Comparison of ENCODE assay signal across 8 mouse cellular contexts in the genomic region with DNA sequence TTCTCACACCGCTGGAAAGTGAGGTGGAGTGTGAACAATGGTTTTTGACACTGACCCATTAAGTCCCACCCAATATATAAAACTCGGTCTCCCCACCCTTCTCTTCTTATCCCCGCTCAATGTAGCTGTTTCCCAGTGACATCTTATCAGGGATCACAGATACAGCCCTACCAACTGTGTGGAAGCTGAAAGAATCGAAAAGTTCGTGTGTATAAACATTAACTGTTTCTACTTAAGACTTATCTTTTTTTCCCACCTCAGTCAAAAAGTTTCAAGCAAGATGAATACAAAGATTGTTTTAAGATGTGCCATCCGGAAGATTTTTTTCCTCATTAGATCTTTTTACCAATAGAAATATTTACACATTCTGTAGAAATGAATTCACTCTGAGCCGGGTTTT. TPM values are rescaled to one million over a fixed set of nuclear protein-coding genes. Genes with fewer than 3 reads are reported as not detected.
DNase-seq lines count a peak whose midpoint lies in the region; ATAC-seq and TF ChIP-seq lines count a peak whose summit lies in the region.

No protein-coding gene starts in this region.

- peak overlapping the region; percentile 88 for H3K27ac ChIP-seq in heart, adult 2 months
- no peak overlapping the region for H3K27ac ChIP-seq in brown adipose tissue, adult 24 weeks (replicated peaks; ENCODE audit: low read depth, low read length)
- no peak overlapping the region for H3K27ac ChIP-seq in hindbrain, embryonic 14.5 days

- H3K79me2 ChIP-seq in heart, adult 2 months (replicated peaks; ENCODE audit: control insufficient read depth, insufficient read depth, low read length), result peaks cover 3% of the 10 kb centered on the region; the same call in 1 of the 2 replicates

- no peak for TF ChIP-seq POLR2A in heart, adult 2 months (IDR thresholded peaks at IDR 0.05; ENCODE audit: insufficient read depth, low read depth, low read length)

- peak overlapping the region; percentile 90 for H3K4me2 ChIP-seq in hindbrain, embryonic 14.5 days (replicated peaks)

- peaks cover 6% of the 10 kb centered on the region for H3K36me3 ChIP-seq in heart, adult 2 months (ENCODE audit: control insufficient read depth, insufficient read depth, low read length)
- H3K36me3 ChIP-seq in hindbrain, embryonic 14.5 days (replicated peaks; ENCODE audit: control insufficient read depth, insufficient read depth), result no peaks in the 10 kb centered on the region

- peaks cover 7% of the 10 kb centered on the region for H3K4me1 ChIP-seq in heart, adult 2 months (ENCODE audit: control insufficient read depth, insufficient read depth, low read length)
- peaks cover 23% of the 10 kb centered on the region for H3K4me1 ChIP-seq in brown adipose tissue, adult 24 weeks (ENCODE audit: control insufficient read depth, insufficient read depth, insufficient read length, low read length)
- H3K4me1 ChIP-seq in hindbrain, embryonic 14.5 days (replicated peaks; ENCODE audit: control insufficient read depth, insufficient read depth, low read length), result peaks cover 28% of the 10 kb centered on the region

- DNase-seq in heart, adult 2 months, result no peak
- no peak for DNase-seq in heart, postnatal 25 days (ENCODE audit: low spot score)
- no peak for DNase-seq in hindbrain, embryonic 14.5 days (ENCODE audit: low spot score)
- DNase-seq in left cerebral cortex, postnatal 25 days (ENCODE audit: low spot score in 2 of 2), result no peak
- no peak for DNase-seq in frontal cortex, postnatal 25 days (ENCODE audit: low spot score in 2 of 2)
- no peak for DNase-seq in gastrocnemius, adult 8-10 months (ENCODE audit: low spot score in 2 of 2)

- ATAC-seq in hindbrain, embryonic 14.5 days (ENCODE audit: low FRiP score), result no peak
- 0 out of 2 replicates have a peak, but pooled peaks have one; percentile 28 for ATAC-seq in megakaryocyte-erythroid progenitor cell, adult 5-6 weeks (replicated peaks; ENCODE audit: low FRiP score, low TSS enrichment, poor library complexity, severe bottlenecking)

- no peaks in the 10 kb centered on the region for H3K27me3 ChIP-seq in heart, adult 2 months (ENCODE audit: control insufficient read depth, insufficient read depth, low read length)
- no peaks in the 10 kb centered on the region for H3K27me3 ChIP-seq in hindbrain, embryonic 14.5 days (ENCODE audit: control insufficient read depth, insufficient read depth, low read length)

- no peak for TF ChIP-seq CTCF in heart, adult 2 months (IDR thresholded peaks at IDR 0.05)

- H3K9ac ChIP-seq in heart, adult 2 months (ENCODE audit: low read depth, low read length), result no peak overlapping the region
- peak overlapping the region; percentile 92 for H3K9ac ChIP-seq in hindbrain, embryonic 14.5 days

- intact Hi-C loops in heart, adult 2 months (cut with DNase I), result loop anchor here (5.0 kb wide), 3 partner anchors 33 to 58 kb away; no protein-coding TSS in a partner anchor
- intact Hi-C loops in heart, postnatal 25 days (cut with DNase I), result no loop called here
- intact Hi-C loops in left cerebral cortex, postnatal 25 days (cut with DNase I), result no loop called here

- 30% methylated on average over 7 of the region's 7 CpGs for WGBS in heart, adult 2 months
- WGBS in hindbrain, embryonic 14.5 days, result 36% methylated on average over 7 of the region's 7 CpGs

- H3K9me3 ChIP-seq in hindbrain, embryonic 14.5 days (ENCODE audit: control insufficient read depth, low read length), result no peaks in the 10 kb centered on the region

- H3K4me3 ChIP-seq in heart, adult 2 months, result peak overlapping the region; percentile 100
- peak overlapping the region; percentile 90 for H3K4me3 ChIP-seq in brown adipose tissue, adult 24 weeks (ENCODE audit: insufficient read depth, low read depth, low read length)
- H3K4me3 ChIP-seq in hindbrain, embryonic 14.5 days (replicated peaks; ENCODE audit: low read length), result peak overlapping the region; percentile 94

- TF ChIP-seq EP300 in heart, adult 2 months (IDR thresholded peaks at IDR 0.05; ENCODE audit: insufficient read depth, low read depth, low read length), result no peak

RNA-seq across cellular contexts. Expression of a gene that starts 1.5 kb away (rescaled TPM):
- 100 to 1,000 TPM; 285 to 294 TPM for total RNA-seq in heart, adult 2 months (2021)
- 413 and 640 TPM in 2 replicates for polyA plus RNA-seq in heart, adult 2 months (2012; rRNA removed)
- 100 to 1,000 TPM; 285 to 296 TPM for total RNA-seq in heart, postnatal 25 days (2021)
- 657 and 1,031 TPM in 2 replicates for polyA plus RNA-seq in brown adipose tissue, adult 24 weeks (2012; ENCODE audit: insufficient read depth, insufficient read length, missing spikeins)
- 398 and 452 TPM in 2 replicates for polyA plus RNA-seq in hindbrain, embryonic 14.5 days (2014; fragmentation: Nextera tagmentation; extraction: Ambion mirVana)
- 250 and 255 TPM in 2 replicates for total RNA-seq in megakaryocyte-erythroid progenitor cell, adult 5-6 weeks (2014; fragmentation: Nextera tagmentation)
- total RNA-seq in megakaryocyte-erythroid progenitor cell, adult 5-6 weeks (2017), result 258 and 279 TPM in 2 replicates
- total RNA-seq in left cerebral cortex, postnatal 25 days (2021), result 100 to 1,000 TPM; 542 to 572 TPM
- total RNA-seq in gastrocnemius, adult 8-10 months (2022), result 100 to 1,000 TPM in 3 of 4 experiments, 10 to 100 TPM in 1; 91.3 to 137 (median 108) TPM
